Mouse (Mus musculus): ENCODE measurements around the gene Gnas. TPM values are rescaled to one million over a fixed set of nuclear protein-coding genes. Genes with fewer than 3 reads are reported as not detected.

Gnas gene
- polyA plus RNA-seq (2015; fragmentation: Nextera tagmentation; extraction: Ambion mirVana) = 2,102 and 2,156 TPM in 2 replicates

- peaks cover 77% of the 10 kb centered on the region for H3K36me3 ChIP-seq
- peak within 1 kb of the TSS; percentile 40 for H3K4me3 ChIP-seq (replicated peaks)
- H3K9ac ChIP-seq = 0 out of 2 replicates have a peak within 1 kb of the TSS, but pooled peaks have one; percentile 12
- H3K4me1 ChIP-seq = peaks cover 8% of the 10 kb centered on the region; the same call in 1 of the 2 replicates
- peak; percentile 72; the same call in 1 of the 2 replicates for ATAC-seq (ENCODE audit: insufficient number of reproducible peaks, low FRiP score, low TSS enrichment, low read depth)
- 45% methylated on average over 19 of the region's 19 CpGs for WGBS
- H3K4me2 ChIP-seq (replicated peaks) = peak within 1 kb of the TSS; percentile 47
- peaks cover 48% of the 10 kb centered on the region for H3K27me3 ChIP-seq
- H3K9me3 ChIP-seq (replicated peaks) = peaks cover 13% of the 10 kb centered on the region; the same call in 1 of the 2 replicates
- 0 out of 2 replicates have a peak within 1 kb of the TSS, but pooled peaks have one; percentile 1 for H3K27ac ChIP-seq (replicated peaks)
Measured at GRCm38 (mm10) chr2:174284011-174284410, at the start of gene Gnas. TSS of gene Gnas (plus strand) at chr2:174284320.

GRCm38 (mm10) chr2:174242431-174242830 lies 41.7 kb upstream of the Gnas start:
- H3K4me2 ChIP-seq (replicated peaks) = no peak overlapping the region
- H3K9ac ChIP-seq = no peak overlapping the region
- WGBS = 87% methylated on average over 5 of the region's 5 CpGs
- ATAC-seq (ENCODE audit: insufficient number of reproducible peaks, low FRiP score, low TSS enrichment, low read depth) = no peak
- H3K9me3 ChIP-seq (replicated peaks) = no peaks in the 10 kb centered on the region
- no peaks in the 10 kb centered on the region for H3K4me1 ChIP-seq
- H3K27ac ChIP-seq (replicated peaks) = no peak overlapping the region
- no peaks in the 10 kb centered on the region for H3K27me3 ChIP-seq
- no peak overlapping the region for H3K4me3 ChIP-seq (replicated peaks)
- no peaks in the 10 kb centered on the region for H3K36me3 ChIP-seq

- no peak overlapping the region for H3K4me2 ChIP-seq (replicated peaks)
- H3K9me3 ChIP-seq (replicated peaks) = no peaks in the 10 kb centered on the region
- no peak overlapping the region for H3K9ac ChIP-seq
- H3K27me3 ChIP-seq = no peaks in the 10 kb centered on the region
- no peaks in the 10 kb centered on the region for H3K36me3 ChIP-seq
- no peak for ATAC-seq (ENCODE audit: insufficient number of reproducible peaks, low FRiP score, low TSS enrichment, low read depth)
- H3K27ac ChIP-seq (replicated peaks) = no peak overlapping the region
- H3K4me3 ChIP-seq (replicated peaks) = no peak overlapping the region
- H3K4me1 ChIP-seq = no peaks in the 10 kb centered on the region
Measured at GRCm38 (mm10) chr2:174251963-174252362, 32.2 kb upstream of the Gnas start.

GRCm38 (mm10) chr2:174257312-174257711 lies 26.8 kb upstream of the Gnas start:
- Histone ChIP-seq H3K27me3 (no peaks in the 10 kb centered on the region), H3K4me2 (replicated peaks) (no peak overlapping the region), H3K4me3 (replicated peaks) (no peak overlapping the region), H3K9me3 (replicated peaks) (no peaks in the 10 kb centered on the region), H3K27ac (replicated peaks) (no peak overlapping the region), H3K9ac (no peak overlapping the region), H3K36me3 (no peaks in the 10 kb centered on the region), H3K4me1 (no peaks in the 10 kb centered on the region)
- no peak for ATAC-seq (ENCODE audit: insufficient number of reproducible peaks, low FRiP score, low TSS enrichment, low read depth)
- 32% methylated on average over 2 of the region's 2 CpGs for WGBS

- Histone ChIP-seq H3K4me3 (replicated peaks) (no peak overlapping the region), H3K9ac (no peak overlapping the region), H3K4me1 (no peaks in the 10 kb centered on the region), H3K9me3 (replicated peaks) (no peaks in the 10 kb centered on the region), H3K27me3 (no peaks in the 10 kb centered on the region), H3K4me2 (replicated peaks) (no peak overlapping the region), H3K27ac (replicated peaks) (no peak overlapping the region), H3K36me3 (no peaks in the 10 kb centered on the region)
- no peak for ATAC-seq (ENCODE audit: insufficient number of reproducible peaks, low FRiP score, low TSS enrichment, low read depth)
- WGBS = 25% methylated on average over 3 of the region's 3 CpGs
Measured at GRCm38 (mm10) chr2:174260004-174260403, 24.1 kb upstream of the Gnas start.

GRCm38 (mm10) chr2:174260908-174261800 lies 23.0 kb upstream of the Gnas start:
- 22% methylated on average over 4 of the region's 4 CpGs for WGBS
- Histone ChIP-seq H3K4me3 (replicated peaks) (no peak overlapping the region), H3K4me1 (no peaks in the 10 kb centered on the region), H3K9me3 (replicated peaks) (no peaks in the 10 kb centered on the region), H3K9ac (no peak overlapping the region), H3K4me2 (replicated peaks) (no peak overlapping the region), H3K36me3 (no peaks in the 10 kb centered on the region), H3K27me3 (no peaks in the 10 kb centered on the region), H3K27ac (replicated peaks) (no peak overlapping the region)
- ATAC-seq (ENCODE audit: insufficient number of reproducible peaks, low FRiP score, low TSS enrichment, low read depth) = no peak

GRCm38 (mm10) chr2:174261801-174262200 lies 22.3 kb upstream of the Gnas start:
- Histone ChIP-seq H3K36me3 (0 out of 2 replicates have a peak, but pooled peaks cover 1% of the 10 kb centered on the region), H3K9ac (no peak overlapping the region), H3K4me3 (replicated peaks) (no peak overlapping the region), H3K4me1 (no peaks in the 10 kb centered on the region), H3K4me2 (replicated peaks) (no peak overlapping the region), H3K27ac (replicated peaks) (no peak overlapping the region), H3K27me3 (no peaks in the 10 kb centered on the region), H3K9me3 (replicated peaks) (no peaks in the 10 kb centered on the region)
- WGBS = 56% methylated on average over 6 of the region's 6 CpGs
- ATAC-seq (ENCODE audit: insufficient number of reproducible peaks, low FRiP score, low TSS enrichment, low read depth) = no peak

- no peak for ATAC-seq (ENCODE audit: insufficient number of reproducible peaks, low FRiP score, low TSS enrichment, low read depth)
- no peak overlapping the region for H3K27ac ChIP-seq (replicated peaks)
- H3K36me3 ChIP-seq = peaks cover 16% of the 10 kb centered on the region
- H3K9ac ChIP-seq = no peak overlapping the region
- H3K4me3 ChIP-seq (replicated peaks) = no peak overlapping the region
- 73% methylated on average over 5 of the region's 5 CpGs for WGBS
- H3K4me1 ChIP-seq = no peaks in the 10 kb centered on the region
- H3K9me3 ChIP-seq (replicated peaks) = no peaks in the 10 kb centered on the region
- H3K27me3 ChIP-seq = no peaks in the 10 kb centered on the region
- no peak overlapping the region for H3K4me2 ChIP-seq (replicated peaks)
Measured at GRCm38 (mm10) chr2:174263110-174263815, 20.9 kb upstream of the Gnas start.

GRCm38 (mm10) chr2:174264248-174264647 lies 19.9 kb upstream of the Gnas start:
- Histone ChIP-seq H3K9me3 (replicated peaks) (no peaks in the 10 kb centered on the region), H3K27ac (replicated peaks) (no peak overlapping the region), H3K4me3 (replicated peaks) (no peak overlapping the region), H3K4me2 (replicated peaks) (no peak overlapping the region), H3K27me3 (no peaks in the 10 kb centered on the region), H3K9ac (no peak overlapping the region), H3K36me3 (peaks cover 16% of the 10 kb centered on the region), H3K4me1 (no peaks in the 10 kb centered on the region)
- WGBS = 77% methylated on average over 8 of the region's 8 CpGs
- no peak for ATAC-seq (ENCODE audit: insufficient number of reproducible peaks, low FRiP score, low TSS enrichment, low read depth)

- Histone ChIP-seq H3K4me3 (replicated peaks) (no peak overlapping the region), H3K4me2 (replicated peaks) (no peak overlapping the region), H3K27me3 (no peaks in the 10 kb centered on the region), H3K9ac (no peak overlapping the region), H3K4me1 (no peaks in the 10 kb centered on the region), H3K36me3 (peaks cover 16% of the 10 kb centered on the region), H3K9me3 (replicated peaks) (no peaks in the 10 kb centered on the region), H3K27ac (replicated peaks) (no peak overlapping the region)
- 85% methylated on average over 7 of the region's 7 CpGs for WGBS
- no peak for ATAC-seq (ENCODE audit: insufficient number of reproducible peaks, low FRiP score, low TSS enrichment, low read depth)
Measured at GRCm38 (mm10) chr2:174270416-174270815, 13.7 kb upstream of the Gnas start.

GRCm38 (mm10) chr2:174271459-174271858 lies 12.7 kb upstream of the Gnas start:
- Histone ChIP-seq H3K27me3 (no peaks in the 10 kb centered on the region), H3K9ac (no peak overlapping the region), H3K4me3 (replicated peaks) (no peak overlapping the region), H3K9me3 (replicated peaks) (no peaks in the 10 kb centered on the region), H3K4me1 (no peaks in the 10 kb centered on the region), H3K27ac (replicated peaks) (no peak overlapping the region), H3K36me3 (peaks cover 16% of the 10 kb centered on the region), H3K4me2 (replicated peaks) (no peak overlapping the region)
- ATAC-seq (ENCODE audit: insufficient number of reproducible peaks, low FRiP score, low TSS enrichment, low read depth) = peak; percentile 55
- 75% methylated on average over 6 of the region's 6 CpGs for WGBS
